Mouse (Mus musculus) embryonic fibroblast, embryonic 13.5 days (primary cell): ENCODE data around the gene Sos2. TPM values are rescaled to one million over a fixed set of nuclear protein-coding genes. Genes with fewer than 3 reads are reported as not detected.
"Not testable (repeated sequence)": the region's sequence is repeated elsewhere in the genome, so short reads cannot be mapped to it uniquely, and the experiment has no call there.

Experiments
- H3K27ac ChIP-seq: 2 replicates; pipeline ENCODE4 v1.5.1; 2012; ENCODE audit warnings: low read length, control low read depth, inconsistent platforms; ENCODE audit not compliant: insufficient read depth
- H3K4me1 ChIP-seq: 2 replicates; pipeline ENCODE4 v1.6.1; 2011; ENCODE audit warnings: low read length; ENCODE audit not compliant: control insufficient read depth, insufficient read depth
- H3K4me3 ChIP-seq: 2 replicates; pipeline ENCODE4 v1.5.1; 2011; ENCODE audit warnings: mild to moderate bottlenecking, control low read depth, low read length; ENCODE audit not compliant: insufficient read depth
- CTCF ChIP-seq: IDR thresholded peaks from 2 replicates; pipeline ENCODE4 v1.5.1; 2011; ENCODE audit warnings: mild to moderate bottlenecking, control low read depth, low read length, moderate library complexity, borderline replicate concordance; ENCODE audit not compliant: insufficient read depth
- POLR2A ChIP-seq: IDR thresholded peaks from 2 replicates; pipeline ENCODE4 v1.6.1; 2011; ENCODE audit warnings: low read depth, mild to moderate bottlenecking, control low read depth, low read length, moderate library complexity
- polyA plus RNA-seq: library from polyadenylated mRNA; stranded (reverse); fragments of >200 nt; gene quantifications from 2 replicates; pipeline ENCODE4 v1.2.4, GENCODE M21; 2011; ENCODE audit warnings: low read depth; ENCODE audit not compliant: missing spikeins, insufficient read length

Gene Sos2
- polyA plus RNA-seq, 1 experiment, result 19.4 TPM

DNA sequence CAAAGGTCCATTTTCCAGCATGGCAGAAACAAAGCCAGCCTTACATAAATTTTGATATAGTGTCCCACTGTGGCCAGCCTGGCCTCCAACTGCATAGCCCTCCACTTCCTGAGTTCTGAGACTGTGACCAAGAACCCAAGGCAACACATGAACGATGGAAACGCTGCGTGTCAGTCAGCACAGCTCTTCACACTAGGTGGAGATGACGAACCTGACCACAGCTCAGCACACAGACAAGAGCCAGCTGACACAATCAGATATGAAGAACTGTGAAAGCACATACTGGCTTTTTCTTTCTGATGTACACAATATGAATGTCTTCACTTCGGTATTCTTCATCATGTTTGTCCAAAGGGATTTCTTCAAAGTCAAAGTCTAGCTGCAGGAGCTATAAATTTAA lies 102.0 kb downstream of the Sos2 start:
- Histone ChIP-seq H3K4me3 (no peak overlapping the region), H3K27ac (no peak overlapping the region), H3K4me1 (no peaks in the 10 kb centered on the region)
- TF ChIP-seq CTCF (no peak), POLR2A (no peak)

DNA sequence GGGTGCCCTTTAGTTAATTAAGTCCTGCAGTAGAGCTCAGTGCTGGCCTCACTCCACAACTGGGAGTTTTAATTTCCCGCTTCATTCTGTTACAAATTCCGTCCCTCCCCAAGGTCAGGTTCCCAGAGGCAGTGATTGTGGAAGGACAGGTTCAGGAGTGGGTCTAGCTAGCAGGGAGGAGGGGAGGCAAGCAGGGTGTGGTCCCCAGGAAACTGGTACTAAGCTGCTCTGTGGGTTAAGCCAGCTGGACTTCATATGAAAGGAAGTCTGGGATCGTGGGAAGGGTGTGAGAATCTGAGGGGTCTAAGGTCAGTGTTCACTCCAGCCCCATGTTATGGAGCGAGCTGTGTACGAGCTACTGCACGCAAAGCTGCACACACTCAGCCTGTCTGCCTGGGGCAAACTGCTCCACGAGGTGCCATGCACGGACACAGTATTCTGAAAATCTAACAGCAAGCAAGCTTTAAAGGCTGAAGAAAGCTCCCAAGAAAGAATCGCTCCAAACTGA lies 105.5 kb downstream of the Sos2 start:
- TF ChIP-seq POLR2A (no peak), CTCF (no peak)
- no peak overlapping the region for H3K27ac ChIP-seq
- peaks cover 7% of the 10 kb centered on the region for H3K4me1 ChIP-seq
- H3K4me3 ChIP-seq, result no peak overlapping the region

DNA sequence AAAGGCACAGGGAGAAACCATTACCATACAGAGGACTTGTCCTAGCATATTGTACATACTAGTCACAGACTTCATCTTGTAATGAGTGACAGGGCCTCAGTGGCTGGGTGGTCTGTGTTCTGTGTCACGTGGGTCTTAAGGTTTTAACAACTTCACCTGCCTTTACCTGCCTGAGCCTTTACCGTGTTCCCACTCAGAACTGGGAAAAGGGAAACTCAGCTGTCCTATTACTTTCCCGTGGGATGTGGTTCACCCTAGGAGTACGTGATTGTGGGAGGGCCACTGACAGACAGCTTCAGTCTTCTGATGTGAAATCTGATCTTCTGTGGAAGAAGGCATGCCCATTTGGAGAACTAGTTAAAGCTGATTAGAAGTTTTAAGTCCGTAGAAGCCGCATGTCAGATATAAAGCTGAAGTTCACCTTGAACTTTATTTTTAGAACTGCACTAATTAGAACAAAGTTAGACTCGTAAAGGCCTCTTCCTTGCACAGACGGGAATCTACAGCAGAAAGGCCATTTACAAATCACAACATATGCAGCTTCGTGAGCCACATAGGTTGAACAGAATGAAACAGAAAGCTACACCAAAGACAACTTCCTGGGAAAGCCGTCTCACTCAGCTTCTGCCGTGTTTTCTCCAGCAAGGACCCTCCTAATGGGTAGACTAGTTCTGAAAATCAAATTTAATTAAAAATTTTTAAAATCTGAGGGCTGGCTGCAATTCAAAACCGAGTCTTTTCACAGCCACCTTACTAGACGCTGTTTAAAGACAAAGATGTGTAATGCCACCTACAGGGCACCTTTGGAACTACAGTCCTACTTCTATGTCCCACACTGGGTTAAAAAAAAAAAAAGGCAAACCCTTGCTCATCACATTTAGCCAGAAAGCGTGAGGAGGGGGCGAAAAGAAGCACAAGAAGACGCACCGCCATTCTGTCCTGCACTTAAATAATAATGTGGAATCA lies 107.5 kb downstream of the Sos2 start:
- peak overlapping the region; percentile 36; the same call in 1 of the 2 replicates for H3K27ac ChIP-seq
- peaks cover 7% of the 10 kb centered on the region for H3K4me1 ChIP-seq
- no peak overlapping the region for H3K4me3 ChIP-seq
- TF ChIP-seq CTCF, result no peak
- TF ChIP-seq POLR2A, result no peak

DNA sequence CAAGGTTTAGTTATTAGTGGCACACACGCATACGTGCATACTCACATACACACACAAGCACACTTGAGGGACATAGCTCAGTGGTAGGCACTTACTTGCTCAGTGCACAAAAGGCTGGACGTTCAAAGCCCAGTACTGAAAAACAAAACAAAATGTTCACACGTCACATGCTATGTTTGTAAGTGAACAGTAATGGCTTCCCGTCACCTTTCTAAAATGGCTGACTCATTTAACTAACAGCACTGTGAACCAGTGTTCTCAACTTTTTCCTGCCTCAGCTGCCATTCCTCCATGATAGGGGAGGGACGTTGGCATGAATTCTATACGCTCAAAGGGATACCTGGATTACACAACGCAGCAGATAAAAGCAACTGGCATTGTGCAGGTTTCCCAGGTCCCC lies 108.4 kb downstream of the Sos2 start:
- H3K27ac ChIP-seq, result no peak overlapping the region
- no peak overlapping the region for H3K4me3 ChIP-seq
- H3K4me1 ChIP-seq, result peaks cover 7% of the 10 kb centered on the region
- TF ChIP-seq POLR2A, result no peak
- TF ChIP-seq CTCF, result no peak

DNA sequence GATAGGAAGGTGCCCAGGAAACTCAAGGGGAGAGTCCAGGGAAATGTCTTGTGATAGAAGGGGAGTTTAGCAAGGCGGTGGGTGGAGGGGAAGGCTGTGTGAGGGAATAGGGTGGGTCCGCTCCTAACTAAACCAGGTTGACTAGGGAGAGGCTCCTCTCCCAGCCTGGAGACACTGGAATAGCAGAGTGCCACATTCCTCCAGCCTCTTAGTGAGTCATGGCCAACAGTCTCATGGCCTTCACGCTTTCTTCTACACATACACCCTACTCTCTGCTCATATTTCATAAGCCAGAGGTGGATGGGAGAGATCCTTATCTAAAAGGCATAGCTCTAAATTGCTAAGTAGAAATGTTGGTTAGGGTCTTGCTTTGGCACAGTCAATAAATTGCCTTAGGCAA lies 111.7 kb downstream of the Sos2 start:
- Histone ChIP-seq H3K4me3 (no peak overlapping the region), H3K27ac (no peak overlapping the region), H3K4me1 (peaks cover 7% of the 10 kb centered on the region)
- TF ChIP-seq POLR2A (no peak), CTCF (no peak)

DNA sequence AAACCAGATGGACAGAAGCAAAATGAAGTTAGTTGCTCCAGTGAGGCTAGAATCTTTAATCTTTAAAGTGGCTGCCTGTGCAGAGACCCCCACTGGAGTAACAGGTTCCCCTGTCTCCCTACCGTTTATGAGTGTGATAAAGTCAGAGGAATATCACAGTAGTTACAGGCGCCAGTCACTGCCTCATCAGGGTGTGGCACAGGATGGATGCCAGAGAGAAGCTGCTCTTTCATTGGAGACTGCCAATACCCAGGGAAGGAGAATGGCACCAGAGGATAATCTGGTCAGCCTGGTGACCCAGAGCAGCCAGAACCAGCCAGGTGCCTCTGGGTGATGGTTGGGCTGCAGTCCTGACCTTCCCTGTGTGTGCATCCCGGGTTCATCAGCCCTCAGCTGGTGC lies 113.4 kb downstream of the Sos2 start:
- no peak overlapping the region for H3K4me3 ChIP-seq
- TF ChIP-seq CTCF (no peak), POLR2A (no peak)
- H3K4me1 ChIP-seq, result no peaks in the 10 kb centered on the region
- no peak overlapping the region for H3K27ac ChIP-seq

DNA sequence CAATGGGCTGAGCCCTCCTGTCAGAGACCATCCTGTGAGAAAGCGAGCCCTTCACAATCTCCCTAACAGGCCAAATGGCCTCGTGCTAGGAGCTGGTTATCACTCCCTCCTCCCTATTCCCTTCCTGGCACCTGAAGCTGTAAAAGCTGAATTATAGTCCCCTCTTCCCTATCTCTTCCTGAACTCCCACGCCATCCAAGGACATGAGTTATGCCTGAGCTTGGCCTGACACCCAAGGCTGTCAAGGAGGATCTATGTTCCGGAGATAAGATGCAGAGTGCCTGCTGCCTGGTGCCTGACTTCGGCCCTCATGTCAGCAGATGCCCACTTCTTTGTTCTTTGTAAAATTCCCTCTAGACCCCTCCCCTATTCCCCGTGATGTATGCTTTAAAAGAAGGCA lies 120.6 kb downstream of the Sos2 start:
- H3K4me3 ChIP-seq, H3K27ac ChIP-seq: not testable (repeated sequence)

DNA sequence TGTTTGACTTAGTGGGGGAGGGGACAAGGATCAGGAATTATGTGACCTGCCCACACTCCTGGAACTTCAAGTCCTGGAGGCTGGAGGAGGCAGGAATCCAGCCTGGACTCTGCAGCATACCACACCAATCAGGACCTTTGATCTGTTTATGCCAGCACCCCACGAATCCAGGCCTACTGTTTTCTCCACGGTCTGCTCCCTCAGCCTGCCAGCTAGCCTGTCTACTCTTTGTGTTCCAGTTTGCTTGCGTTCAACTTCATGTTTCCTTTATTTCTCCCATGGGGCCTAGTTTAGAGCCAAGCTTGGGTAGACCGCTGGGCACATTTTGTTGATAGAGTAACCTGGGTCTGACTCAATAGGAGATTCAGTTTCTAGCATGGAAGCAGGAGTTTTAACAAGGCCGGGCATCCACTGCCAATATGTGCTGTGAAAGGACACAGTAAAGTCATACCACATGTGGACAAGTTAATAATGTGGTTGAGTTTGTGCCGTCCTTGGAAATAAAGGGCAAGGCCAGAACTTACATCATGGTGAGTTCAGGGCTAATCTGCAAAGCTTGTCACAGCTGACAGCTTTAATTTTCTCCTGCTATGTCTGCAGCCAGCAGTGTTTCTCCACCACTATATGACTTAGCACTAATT lies 125.3 kb downstream of the Sos2 start:
- no peak overlapping the region for H3K4me3 ChIP-seq
- TF ChIP-seq POLR2A (no peak), CTCF (no peak)
- no peaks in the 10 kb centered on the region for H3K4me1 ChIP-seq
- H3K27ac ChIP-seq, result peak overlapping the region; percentile 14

More for the DNA sequence above, 120.6 kb downstream of the Sos2 start:
- H3K4me1 ChIP-seq, result not testable (repeated sequence)

DNA sequence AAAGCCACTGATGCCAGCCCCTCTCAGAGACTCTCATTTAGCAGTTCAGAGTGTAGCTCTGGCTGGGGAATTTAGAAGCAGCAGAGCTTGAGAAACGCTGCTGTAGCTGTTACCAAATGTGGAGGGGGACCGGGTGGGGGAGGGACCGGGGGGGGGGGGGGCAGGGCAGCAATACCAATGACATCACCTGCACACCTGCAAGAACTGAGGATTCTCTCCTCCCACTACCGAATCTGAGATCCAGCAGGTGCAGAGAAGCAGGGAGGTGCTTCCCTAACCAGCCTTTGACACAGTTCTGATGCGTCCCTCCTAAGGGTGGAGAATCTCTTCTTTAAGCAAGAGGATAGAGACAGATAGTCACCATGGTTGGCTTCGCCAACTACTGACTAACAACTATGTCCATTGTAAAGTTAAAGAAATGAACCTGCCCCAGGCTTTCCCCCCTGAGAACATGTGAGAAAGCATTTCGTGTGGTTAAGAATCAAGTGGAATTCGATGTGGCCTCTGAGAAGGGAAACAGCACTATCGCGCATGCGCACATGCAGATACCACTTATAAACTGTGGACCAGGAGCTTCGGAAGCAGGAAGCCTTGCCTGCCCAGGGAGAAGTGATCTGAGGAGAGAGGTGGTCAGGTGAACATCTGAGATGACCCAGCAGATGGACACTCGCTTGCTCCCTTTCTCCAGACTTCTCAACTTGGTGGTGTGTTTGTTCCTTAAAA lies 136.0 kb downstream of the Sos2 start:
- TF ChIP-seq POLR2A (no peak), CTCF (no peak)
- H3K27ac ChIP-seq, result no peak overlapping the region
- H3K4me1 ChIP-seq, result peaks cover 5% of the 10 kb centered on the region; the same call in 1 of the 2 replicates
- no peak overlapping the region for H3K4me3 ChIP-seq
